Mouse (Mus musculus) MEL (cell line): ENCODE data around the gene Myd88.

Experiments
- CHD2 ChIP-seq: IDR thresholded peaks from 2 replicates; pipeline ENCODE4 v1.6.1; 2011; ENCODE audit warnings: low read length, improper control_type of control experiment
- CTCF ChIP-seq, 3 experiments: IDR thresholded peaks in 2 of 3; conservative IDR thresholded peaks in 1 of 3; 2 replicates each; pipeline ENCODE4 v1.5.1; 2011 to 2012; ENCODE audit warnings: low read length in 3 of 3, low read depth in 2 of 3, mild to moderate bottlenecking in 2 of 3, improper control_type of control experiment in 1 of 3, inconsistent platforms in 1 of 3, mixed read lengths in 1 of 3, moderate library complexity in 1 of 3; ENCODE audit not compliant: control insufficient read depth in 1 of 3, insufficient read depth in 1 of 3, poor library complexity in 1 of 3, severe bottlenecking in 1 of 3
- EP300 ChIP-seq, 2 experiments: IDR thresholded peaks; 2 replicates each; pipeline ENCODE4 v1.6.1; 2011; ENCODE audit warnings: improper control_type of control experiment in 2 of 2, low read length in 2 of 2, low read depth in 1 of 2, mild to moderate bottlenecking in 1 of 2
- GABPA ChIP-seq: IDR thresholded peaks from 2 replicates; pipeline ENCODE4 v1.6.1; 2012; ENCODE audit warnings: low read depth, mild to moderate bottlenecking, inconsistent platforms, low read length, improper control_type of control experiment, moderate library complexity
- HCFC1 ChIP-seq: IDR thresholded peaks from 2 replicates; pipeline ENCODE4 v1.6.1; 2012; ENCODE audit warnings: low read depth, mild to moderate bottlenecking, inconsistent platforms, low read length, improper control_type of control experiment, moderate library complexity
- MXI1 ChIP-seq: IDR thresholded peaks from 2 replicates; pipeline ENCODE4 v1.6.1; 2011; ENCODE audit warnings: mild to moderate bottlenecking, low read depth, low read length, improper control_type of control experiment
- MYC ChIP-seq: IDR thresholded peaks from 2 replicates; pipeline ENCODE4 v1.6.1; 2011; ENCODE audit warnings: low read depth, mild to moderate bottlenecking, low read length, improper control_type of control experiment, moderate library complexity
- NELFE ChIP-seq: IDR thresholded peaks from 2 replicates; pipeline ENCODE4 v1.6.1; 2011; ENCODE audit warnings: low read depth, low read length, improper control_type of control experiment
- POLR2A ChIP-seq, 2 experiments: IDR thresholded peaks; 2 replicates each; pipeline ENCODE4 v1.6.1; 2011 to 2012; ENCODE audit warnings: low read length in 2 of 2, mild to moderate bottlenecking in 2 of 2, control low read depth in 1 of 2, improper control_type of control experiment in 1 of 2, low read depth in 1 of 2, moderate library complexity in 1 of 2; ENCODE audit not compliant: control insufficient read depth in 1 of 2, insufficient read depth in 1 of 2, poor library complexity in 1 of 2
- RCOR1 ChIP-seq: IDR thresholded peaks from 2 replicates; pipeline ENCODE4 v1.6.1; 2012; ENCODE audit warnings: low read depth, mild to moderate bottlenecking, inconsistent platforms, low read length, improper control_type of control experiment
- SMC3 ChIP-seq: IDR thresholded peaks from 2 replicates; pipeline ENCODE4 v1.6.1; 2011; ENCODE audit warnings: low read depth, low read length, improper control_type of control experiment
- TAL1 ChIP-seq: IDR thresholded peaks from 2 replicates; pipeline ENCODE4 v1.6.1; 2012; ENCODE audit warnings: mild to moderate bottlenecking, inconsistent platforms, low read length, moderate library complexity, mixed read lengths
- UBTF ChIP-seq: IDR thresholded peaks from 2 replicates; pipeline ENCODE4 v1.6.1; 2012; ENCODE audit warnings: low read depth, mild to moderate bottlenecking, inconsistent platforms, low read length, improper control_type of control experiment, moderate library complexity, borderline replicate concordance; ENCODE audit not compliant: insufficient read depth
- ZMIZ1 ChIP-seq: IDR thresholded peaks from 2 replicates; pipeline ENCODE4 v1.6.1; 2012; ENCODE audit warnings: low read depth, mild to moderate bottlenecking, inconsistent platforms, low read length, improper control_type of control experiment, moderate library complexity

DNA sequence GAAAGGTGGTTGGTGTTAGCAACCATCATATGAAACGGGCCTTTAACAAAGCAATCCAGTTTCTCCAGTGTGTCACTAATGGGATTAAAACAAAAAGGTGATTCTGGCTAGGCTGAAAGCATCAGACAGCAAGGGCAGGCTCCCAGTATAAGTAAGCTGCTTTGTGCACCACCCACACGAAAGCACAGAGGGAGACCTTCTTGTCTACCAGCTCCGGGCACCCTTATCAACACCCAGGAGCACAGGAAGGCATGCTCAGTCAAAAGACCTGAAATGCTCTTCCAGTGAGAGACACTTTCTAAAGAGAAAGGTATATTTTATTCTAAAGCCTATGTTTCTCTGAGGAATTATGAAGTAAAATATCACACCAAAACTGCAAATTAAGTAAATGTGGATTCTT is 50.4 kb downstream of the Myd88 start:
- TF ChIP-seq CTCF (IDR thresholded peaks at IDR 0.05 in 2 of 3, conservative IDR thresholded peaks at IDR 0.05 in 1 of 3; ENCODE audit: control insufficient read depth in 1 of 3, insufficient read depth in 1 of 3, low read depth in 2 of 3, low read length in 3 of 3, poor library complexity in 1 of 3, severe bottlenecking in 1 of 3) = no peak
- TF ChIP-seq MXI1 = no peak
- no peak for TF ChIP-seq HCFC1
- no peak for TF ChIP-seq ZMIZ1
- no peak for TF ChIP-seq MYC
- TF ChIP-seq NELFE = no peak
- TF ChIP-seq EP300 (IDR thresholded peaks at IDR 0.05; ENCODE audit: low read depth in 1 of 2, low read length in 2 of 2) = no peak
- TF ChIP-seq UBTF = no peak
- TF ChIP-seq CHD2 = no peak
- TF ChIP-seq RCOR1 = no peak
- no peak for TF ChIP-seq POLR2A (IDR thresholded peaks at IDR 0.05; ENCODE audit: control insufficient read depth in 1 of 2, insufficient read depth in 1 of 2, low read depth in 1 of 2, low read length in 2 of 2, poor library complexity in 1 of 2)
- TF ChIP-seq SMC3 = no peak
- no peak for TF ChIP-seq TAL1
- no peak for TF ChIP-seq GABPA
